Mouse (Mus musculus): ENCODE measurements around the gene Ethe1. TPM values are rescaled to one million over a fixed set of nuclear protein-coding genes. Genes with fewer than 3 reads are reported as not detected.

Ethe1 gene
- total RNA-seq, 2 experiments from 2014 or later, result 9.5 to 22.3 TPM

DNA sequence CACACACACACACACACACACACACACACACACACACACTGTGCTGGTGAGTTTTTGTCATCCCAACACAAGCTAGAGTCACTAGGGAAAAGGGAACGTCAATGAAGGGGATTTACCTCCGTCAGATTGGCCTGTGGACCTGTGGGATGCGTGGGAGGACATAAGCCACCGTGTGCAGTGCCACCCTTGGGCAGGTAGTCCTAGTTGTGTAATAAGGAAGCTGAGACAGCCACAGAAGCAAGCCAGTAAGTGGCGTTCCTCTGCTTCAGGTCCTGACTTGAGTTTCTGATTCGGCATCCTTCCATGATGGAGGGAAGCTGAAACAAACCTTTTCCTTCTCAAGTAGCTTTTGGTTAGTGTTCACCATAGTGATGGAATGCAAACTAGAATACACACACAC is 57.1 kb downstream of the Ethe1 start:
- no peak for ATAC-seq (replicated peaks; ENCODE audit: low FRiP score, poor library complexity, severe bottlenecking)

DNA sequence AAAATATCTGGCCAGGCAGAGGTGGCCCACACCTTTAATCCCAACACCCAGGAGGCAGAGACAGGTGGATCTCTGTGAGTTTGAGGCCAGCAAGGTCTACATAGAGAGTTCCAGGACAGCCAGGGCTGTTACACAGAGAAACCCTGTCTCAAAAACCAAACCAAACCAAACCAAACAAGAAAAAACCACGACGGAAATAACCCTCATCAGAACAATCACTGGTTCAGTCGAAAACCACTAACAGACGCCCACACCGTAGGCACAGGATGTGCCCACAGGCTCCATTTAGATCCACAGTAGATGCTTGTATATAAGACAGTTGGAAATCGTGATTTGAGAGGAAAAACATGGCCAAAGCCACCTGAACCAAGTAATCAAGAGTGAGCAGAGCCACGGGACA is 57.7 kb downstream of the Ethe1 start:
- ATAC-seq (replicated peaks; ENCODE audit: low FRiP score, poor library complexity, severe bottlenecking), result no peak

DNA sequence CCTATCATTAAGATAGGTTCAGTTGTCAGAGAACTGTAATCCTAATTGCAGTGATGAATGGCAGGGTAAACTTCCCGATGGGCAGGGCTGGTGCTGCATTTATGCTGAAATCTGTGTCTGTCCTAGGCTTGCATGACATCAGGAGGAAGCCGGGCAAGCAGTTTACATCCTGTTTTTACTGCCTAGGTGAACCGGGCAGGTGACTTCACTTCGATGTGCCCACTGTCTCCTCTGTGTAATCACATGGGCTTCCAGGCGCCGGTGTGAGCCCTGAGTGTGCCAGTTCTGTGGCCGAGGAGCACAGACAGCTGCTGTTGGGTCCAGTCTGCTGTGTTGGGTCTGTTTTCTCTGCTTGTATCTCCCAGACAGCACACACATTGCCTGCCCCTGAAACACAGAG is 59.1 kb downstream of the Ethe1 start:
- ATAC-seq (replicated peaks; ENCODE audit: low FRiP score, poor library complexity, severe bottlenecking), result no peak

DNA sequence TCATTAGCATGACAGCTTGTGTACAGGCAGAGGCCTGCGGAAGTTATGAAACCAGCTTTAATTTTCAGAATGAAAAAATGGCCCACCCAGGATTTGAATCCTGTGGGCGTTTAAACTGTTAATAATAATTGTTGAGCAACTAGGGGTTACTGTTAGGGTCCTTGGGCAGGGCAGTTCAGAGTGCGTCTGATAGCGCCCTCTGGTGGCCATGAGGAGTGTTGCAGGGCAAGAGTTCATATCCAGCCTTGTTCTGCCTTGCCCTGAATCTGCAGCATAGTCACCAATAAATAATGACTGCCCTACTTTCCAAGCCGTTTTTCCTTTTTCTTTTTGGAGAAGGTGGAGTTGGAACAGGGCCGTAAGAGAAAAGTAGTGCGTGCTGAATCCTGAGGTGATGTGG is 66.3 kb downstream of the Ethe1 start:
- no peak for ATAC-seq (replicated peaks; ENCODE audit: low FRiP score, poor library complexity, severe bottlenecking)

Other genes with a start within 250 kb of the Ethe1 start
- not detected in 2 replicates for gene Lypd5, start 238.3 kb upstream of the Ethe1 start, total RNA-seq (2015; ENCODE audit: low replicate concordance)
- gene Lypd5, start 238.3 kb upstream of the Ethe1 start, total RNA-seq (2017; ENCODE audit: low replicate concordance), result not detected in 2 replicates
- 102 and 125 TPM in 2 replicates for gene Kcnn4, start 217.3 kb upstream of the Ethe1 start, total RNA-seq (2015; ENCODE audit: low replicate concordance)
- 244 and 272 TPM in 2 replicates for gene Kcnn4, start 217.3 kb upstream of the Ethe1 start, total RNA-seq (2017; ENCODE audit: low replicate concordance)
- gene Smg9, start 187.9 kb upstream of the Ethe1 start, total RNA-seq (2015; ENCODE audit: low replicate concordance), result 9.6 and 11.1 TPM in 2 replicates
- 13.3 and 16.0 TPM in 2 replicates for gene Smg9, start 187.9 kb upstream of the Ethe1 start, total RNA-seq (2017; ENCODE audit: low replicate concordance)
- gene Irgc1, start 135.2 kb upstream of the Ethe1 start, total RNA-seq (2015; ENCODE audit: low replicate concordance), result not detected in 2 replicates
- not detected in 2 replicates for gene Irgc1, start 135.2 kb upstream of the Ethe1 start, total RNA-seq (2017; ENCODE audit: low replicate concordance)
- gene Plaur, start 125.1 kb upstream of the Ethe1 start, total RNA-seq (2015; ENCODE audit: low replicate concordance), result 28.4 and 30.9 TPM in 2 replicates
- gene Plaur, start 125.1 kb upstream of the Ethe1 start, total RNA-seq (2017; ENCODE audit: low replicate concordance), result 19.4 and 34.9 TPM in 2 replicates
- not detected in 2 replicates for gene Cadm4, start 105.5 kb upstream of the Ethe1 start, total RNA-seq (2015; ENCODE audit: low replicate concordance)
- 0.77 TPM in 1 of 2 replicates, not detected in the other for gene Cadm4, start 105.5 kb upstream of the Ethe1 start, total RNA-seq (2017; ENCODE audit: low replicate concordance)
- gene Zfp428, start 80.5 kb upstream of the Ethe1 start, total RNA-seq (2015; ENCODE audit: low replicate concordance), result not detected in 2 replicates
- gene Zfp428, start 80.5 kb upstream of the Ethe1 start, total RNA-seq (2017; ENCODE audit: low replicate concordance), result not detected in 2 replicates
- not detected in 2 replicates for gene AC161166.1, start 75.1 kb upstream of the Ethe1 start, total RNA-seq (2015; ENCODE audit: low replicate concordance)
- not detected in 2 replicates for gene AC161166.1, start 75.1 kb upstream of the Ethe1 start, total RNA-seq (2017; ENCODE audit: low replicate concordance)
- 0.42 TPM in 1 of 2 replicates, not detected in the other for gene Irgq, start 56.9 kb upstream of the Ethe1 start, total RNA-seq (2015; ENCODE audit: low replicate concordance)
- gene Irgq, start 56.9 kb upstream of the Ethe1 start, total RNA-seq (2017; ENCODE audit: low replicate concordance), result 1.4 and 1.6 TPM in 2 replicates
- not detected in 2 replicates for gene Pinlyp, start 41.4 kb upstream of the Ethe1 start, total RNA-seq (2015; ENCODE audit: low replicate concordance)
- gene Pinlyp, start 41.4 kb upstream of the Ethe1 start, total RNA-seq (2017; ENCODE audit: low replicate concordance), result not detected in 2 replicates
- 7.5 and 9.4 TPM in 2 replicates for gene Xrcc1, start 41.3 kb upstream of the Ethe1 start, total RNA-seq (2015; ENCODE audit: low replicate concordance)
- 15.9 and 18.0 TPM in 2 replicates for gene Xrcc1, start 41.3 kb upstream of the Ethe1 start, total RNA-seq (2017; ENCODE audit: low replicate concordance)
- not detected in 2 replicates for gene Zfp575, start 98 bp downstream of the Ethe1 start, total RNA-seq (2015; ENCODE audit: low replicate concordance)
- gene Zfp575, start 98 bp downstream of the Ethe1 start, total RNA-seq (2017; ENCODE audit: low replicate concordance), result not detected in 2 replicates
- 0.84 TPM in 1 of 2 replicates, not detected in the other for gene Phldb3, start 23.2 kb downstream of the Ethe1 start, total RNA-seq (2015; ENCODE audit: low replicate concordance)
- gene Phldb3, start 23.2 kb downstream of the Ethe1 start, total RNA-seq (2017; ENCODE audit: low replicate concordance), result 0.85 and 3.2 TPM in 2 replicates
- not detected in 2 replicates for gene Lypd3, start 49.0 kb downstream of the Ethe1 start, total RNA-seq (2015; ENCODE audit: low replicate concordance)
- not detected in 2 replicates for gene Lypd3, start 49.0 kb downstream of the Ethe1 start, total RNA-seq (2017; ENCODE audit: low replicate concordance)
- not detected in 2 replicates for gene Tex101, start 89.1 kb downstream of the Ethe1 start, total RNA-seq (2015; ENCODE audit: low replicate concordance)
- not detected in 2 replicates for gene Tex101, start 89.1 kb downstream of the Ethe1 start, total RNA-seq (2017; ENCODE audit: low replicate concordance)
- not detected in 2 replicates for gene BC049730, start 121.7 kb downstream of the Ethe1 start, total RNA-seq (2015; ENCODE audit: low replicate concordance)
- gene BC049730, start 121.7 kb downstream of the Ethe1 start, total RNA-seq (2017; ENCODE audit: low replicate concordance), result not detected in 2 replicates
- not detected in 2 replicates for gene Gm4763, start 139.4 kb downstream of the Ethe1 start, total RNA-seq (2015; ENCODE audit: low replicate concordance)
- not detected in 2 replicates for gene Gm4763, start 139.4 kb downstream of the Ethe1 start, total RNA-seq (2017; ENCODE audit: low replicate concordance)
- 66.3 and 90.3 TPM in 2 replicates for gene Cd177, start 172.8 kb downstream of the Ethe1 start, total RNA-seq (2015; ENCODE audit: low replicate concordance)
- 93.1 and 113 TPM in 2 replicates for gene Cd177, start 172.8 kb downstream of the Ethe1 start, total RNA-seq (2017; ENCODE audit: low replicate concordance)
- gene Ceacam10, start 189.7 kb downstream of the Ethe1 start, total RNA-seq (2015; ENCODE audit: low replicate concordance), result 5.4 and 9.2 TPM in 2 replicates
- gene Ceacam10, start 189.7 kb downstream of the Ethe1 start, total RNA-seq (2017; ENCODE audit: low replicate concordance), result 3.9 and 9.7 TPM in 2 replicates